Mouse (Mus musculus) common myeloid progenitor, adult 5-6 weeks (primary cell): ENCODE results near the gene Tchh. TPM values are rescaled to one million over a fixed set of nuclear protein-coding genes. Genes with fewer than 3 reads are reported as not detected.
"Not testable (repeated sequence)": the region's sequence is repeated elsewhere in the genome, so short reads cannot be mapped to it uniquely, and the experiment has no call there.

Experiments
- ATAC-seq: replicated peaks from 2 replicates; pipeline ENCODE4 v1.8.0; 2016; ENCODE audit warnings: low read depth, mild to moderate bottlenecking, moderate TSS enrichment, inconsistent platforms; ENCODE audit not compliant: poor library complexity, severe bottlenecking
- total RNA-seq: library from RNA; stranded (forward); fragments of 200-1000, 187-1606 nt; gene quantifications from 2 replicates; pipeline ENCODE4 v1.2.3, GENCODE M21; 2017

The Tchh gene
- 0.19 TPM in 1 of 2 replicates, not detected in the other for total RNA-seq

DNA sequence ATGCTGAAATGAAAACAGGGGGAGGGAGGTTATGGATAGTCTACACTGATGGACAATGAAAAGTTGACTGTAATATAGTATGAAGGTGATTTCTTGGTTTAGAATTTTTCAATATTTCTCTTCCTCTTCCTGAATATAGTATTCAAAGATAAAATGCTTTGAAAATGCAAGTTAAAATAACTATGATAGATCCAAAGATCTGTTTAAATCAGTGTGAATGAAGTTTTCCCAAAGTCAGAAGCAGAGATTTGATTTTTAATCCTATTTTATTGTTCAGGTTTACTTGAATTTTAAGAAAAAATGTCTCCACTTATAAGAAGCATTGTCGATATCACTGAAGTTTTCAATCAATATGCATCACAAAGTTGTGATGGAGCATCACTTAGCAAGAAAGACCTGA lies at the start of gene Tchh:
Gene Tchh (plus strand): TSS at position 301 of the 400 bp plus-strand sequence.
- no peak for ATAC-seq

GRCm38 (mm10) chr3:93393366-93393765 lies 48.8 kb upstream of the Tchh start, which contains the start of gene Rptn:
Rptn (plus strand) TSS chr3:93393699.
- ATAC-seq, result no peak

DNA sequence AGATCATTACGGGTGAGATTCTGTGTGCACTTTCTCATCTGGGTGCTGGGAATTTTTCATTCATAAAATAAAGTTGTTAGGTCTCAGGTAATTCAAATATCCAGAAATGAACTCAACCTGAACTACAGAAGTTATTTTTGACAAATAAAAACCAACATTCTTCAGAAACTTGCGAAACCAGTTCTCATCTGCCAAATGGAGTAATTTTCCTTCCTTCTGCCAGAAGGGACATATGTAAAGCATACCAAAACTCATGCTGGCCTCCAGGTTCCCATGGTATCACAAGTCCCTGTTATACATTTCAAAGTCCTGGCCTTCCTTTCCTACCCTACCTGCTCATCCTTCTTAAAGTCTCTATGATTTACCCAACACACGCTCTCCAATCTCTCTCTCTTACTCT lies 38.2 kb upstream of the Tchh start:
- no peak for ATAC-seq

- ATAC-seq, result peak; percentile 87
Observed at GRCm38 (mm10) chr3:93406992-93407391, 35.1 kb upstream of the Tchh start.

- ATAC-seq, result no peak
Observed at GRCm38 (mm10) chr3:93411905-93412304, 30.2 kb upstream of the Tchh start.

GRCm38 (mm10) chr3:93431673-93432072 lies 10.5 kb upstream of the Tchh start:
- no peak for ATAC-seq

GRCm38 (mm10) chr3:93443501-93444101 lies 1.5 kb downstream of the Tchh start:
- ATAC-seq, result peak; percentile 64

DNA sequence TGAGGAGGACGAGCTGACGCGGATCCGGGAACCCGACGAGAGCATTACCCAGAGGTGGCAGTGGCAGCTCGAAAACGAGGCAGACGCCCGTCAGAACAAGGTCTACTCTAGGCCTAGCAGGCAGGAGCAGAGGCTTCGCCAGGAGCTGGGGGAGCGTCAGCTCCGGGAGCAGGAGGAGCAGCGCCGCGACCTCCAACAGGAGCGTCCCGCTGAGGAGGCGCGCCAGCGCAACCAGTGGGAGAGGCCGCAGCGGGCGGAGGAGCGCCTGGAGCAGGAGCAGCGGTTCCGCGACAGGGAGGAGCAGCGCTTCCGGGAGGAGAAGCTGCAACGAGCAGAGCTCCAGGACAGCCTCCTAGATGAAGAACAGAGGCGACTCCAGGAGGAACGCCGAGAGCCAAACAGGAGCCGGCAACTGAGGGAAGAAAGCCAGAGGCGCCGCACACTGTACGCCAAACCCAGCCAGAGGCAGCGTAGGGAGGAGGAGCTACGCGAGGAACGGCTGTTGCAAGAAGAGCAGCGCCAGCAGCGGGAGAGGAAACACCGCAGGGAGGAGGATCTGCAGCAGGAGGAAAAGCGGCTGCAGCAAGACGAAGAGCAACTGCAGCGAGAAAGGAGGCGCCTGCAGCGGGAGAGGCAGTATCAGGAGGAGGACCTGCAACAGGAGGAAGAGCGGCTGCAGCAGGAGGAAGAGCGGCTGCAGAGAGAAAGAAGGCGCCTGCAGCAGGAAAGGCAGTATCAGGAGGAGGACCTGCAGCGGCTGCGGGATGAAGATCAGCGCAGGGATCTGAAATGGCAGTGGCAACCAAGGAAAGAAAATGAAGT lies 2.4 kb downstream of the Tchh start:
- peak; percentile 76 for ATAC-seq

DNA sequence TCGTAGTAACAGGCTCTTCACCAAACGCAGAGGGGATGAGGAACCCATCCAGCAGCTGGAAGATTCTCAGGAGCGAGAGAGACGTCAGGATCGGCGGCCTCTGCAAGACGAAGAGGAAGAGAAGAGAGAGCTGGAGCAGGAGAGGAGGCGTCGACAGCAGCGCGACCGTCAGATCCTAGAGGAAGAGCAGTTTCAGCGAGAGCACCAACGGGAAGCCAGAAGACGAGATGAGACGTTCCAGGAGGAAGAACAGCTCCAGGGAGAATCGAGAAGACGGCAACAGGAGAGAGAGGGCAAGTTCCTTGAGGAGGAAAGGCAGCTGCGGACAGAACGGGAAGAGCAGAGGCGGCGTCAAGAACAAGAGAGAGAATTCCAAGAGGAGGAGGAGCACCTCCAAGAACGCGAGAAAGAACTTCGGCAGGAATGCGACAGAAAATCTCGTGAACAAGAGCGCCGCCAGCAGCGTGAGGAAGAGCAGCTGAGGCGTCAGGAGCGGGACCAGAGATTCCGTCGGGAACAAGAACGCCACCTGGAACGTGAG lies 3.1 kb downstream of the Tchh start:
- ATAC-seq, result no peak

- ATAC-seq, result no peak
Observed at GRCm38 (mm10) chr3:93446128-93446755, 4.1 kb downstream of the Tchh start.

GRCm38 (mm10) chr3:93446756-93447137 lies 4.6 kb downstream of the Tchh start:
- ATAC-seq, result not testable (repeated sequence)

DNA sequence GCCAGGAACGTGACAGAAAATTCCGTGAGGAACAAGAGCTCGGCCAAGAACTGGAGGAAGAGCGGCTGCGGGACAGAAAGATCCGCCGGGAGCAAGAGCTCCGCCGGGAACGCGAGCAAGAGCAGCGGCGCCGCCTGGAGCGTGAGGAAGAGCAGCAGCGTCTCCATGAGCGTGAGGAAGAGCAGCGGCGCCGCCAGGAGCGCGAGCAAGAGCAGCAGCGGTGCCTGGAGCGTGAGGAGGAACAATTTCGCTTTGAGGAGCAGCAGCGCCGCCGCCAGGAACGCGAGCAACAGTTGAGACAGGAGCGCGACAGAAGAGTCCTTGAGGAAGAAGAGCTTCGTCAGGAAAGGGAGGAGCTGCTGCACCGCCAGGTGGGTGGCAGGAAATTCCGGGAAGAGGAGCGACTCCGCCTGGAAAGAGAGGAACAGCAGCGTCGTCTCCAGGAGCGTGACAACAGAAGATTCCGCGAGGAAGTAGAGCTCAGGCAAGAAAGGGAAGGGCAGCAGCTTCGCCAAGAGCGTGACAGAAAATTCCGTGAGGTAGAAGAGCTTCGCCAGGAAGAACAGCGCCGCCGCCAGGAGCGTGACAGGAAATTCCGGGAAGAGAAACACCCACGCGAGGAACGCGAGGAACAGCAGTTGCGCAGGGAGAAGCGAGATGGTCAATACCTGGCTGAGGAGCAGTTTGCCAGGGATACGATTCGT lies 5.2 kb downstream of the Tchh start:
- peak; percentile 52 for ATAC-seq

DNA sequence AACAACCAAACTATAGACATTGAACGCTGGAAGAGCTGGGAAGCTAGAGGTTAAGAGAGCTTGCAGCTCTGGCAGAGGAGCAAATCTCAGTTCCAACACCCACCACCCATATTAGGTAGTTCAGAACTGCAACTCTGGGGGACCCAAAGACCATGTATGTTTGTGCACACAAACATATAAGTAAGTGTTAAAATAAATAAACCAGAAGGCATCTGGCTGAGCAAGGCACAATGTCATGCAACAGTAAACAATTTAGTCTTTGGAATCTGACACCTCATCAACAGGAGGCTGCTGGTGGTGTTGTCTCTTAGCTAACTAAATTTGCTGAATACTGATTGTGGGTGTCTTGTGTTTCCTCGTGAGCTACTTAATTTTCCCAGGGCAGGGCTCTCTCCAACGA lies 24.4 kb downstream of the Tchh start:
- no peak for ATAC-seq

DNA sequence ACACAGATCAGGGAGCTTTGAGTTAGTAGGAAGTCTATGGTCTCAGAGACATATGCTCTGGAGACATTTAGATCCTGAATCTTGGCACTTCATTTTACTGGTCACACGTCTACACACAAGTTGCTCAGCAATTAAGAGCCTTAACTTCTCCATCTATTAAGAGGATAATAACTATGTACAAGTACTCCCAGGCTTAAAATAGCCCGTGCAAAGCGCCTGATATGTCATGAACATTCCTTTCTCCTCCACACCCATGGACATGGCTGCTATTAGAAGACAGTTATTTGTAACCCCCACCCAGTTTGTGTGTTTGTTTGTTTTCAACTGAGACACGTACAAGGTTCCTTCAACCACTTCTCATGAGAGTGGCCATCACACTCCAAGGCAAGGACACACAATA lies 25.0 kb downstream of the Tchh start:
- no peak for ATAC-seq

DNA sequence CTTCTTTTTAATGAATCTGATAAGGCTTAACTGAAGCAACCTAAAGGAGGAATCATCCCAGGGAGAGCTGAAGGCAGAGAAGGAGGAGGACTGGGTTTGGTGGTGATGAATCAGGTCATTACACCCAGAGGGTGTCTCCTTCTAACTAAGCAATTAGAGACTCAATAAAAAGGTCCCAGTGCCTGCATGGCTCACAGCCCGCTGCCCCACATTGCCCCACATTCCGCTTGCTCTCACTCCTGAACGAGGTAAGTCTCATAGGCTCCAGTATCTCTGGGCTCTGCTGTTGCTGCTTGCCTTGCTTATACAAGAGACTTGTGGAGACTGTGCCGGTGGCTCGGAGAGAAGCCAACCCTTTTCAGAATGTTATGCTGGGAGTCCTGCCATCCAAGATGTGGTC lies 26.4 kb downstream of the Tchh start, which contains the start of gene Tchhl1:
Gene Tchhl1 (plus strand): TSS at position 194 of the 400 bp plus-strand sequence.
- no peak for ATAC-seq

GRCm38 (mm10) chr3:93469629-93470028 lies 27.5 kb downstream of the Tchh start:
- no peak for ATAC-seq

DNA sequence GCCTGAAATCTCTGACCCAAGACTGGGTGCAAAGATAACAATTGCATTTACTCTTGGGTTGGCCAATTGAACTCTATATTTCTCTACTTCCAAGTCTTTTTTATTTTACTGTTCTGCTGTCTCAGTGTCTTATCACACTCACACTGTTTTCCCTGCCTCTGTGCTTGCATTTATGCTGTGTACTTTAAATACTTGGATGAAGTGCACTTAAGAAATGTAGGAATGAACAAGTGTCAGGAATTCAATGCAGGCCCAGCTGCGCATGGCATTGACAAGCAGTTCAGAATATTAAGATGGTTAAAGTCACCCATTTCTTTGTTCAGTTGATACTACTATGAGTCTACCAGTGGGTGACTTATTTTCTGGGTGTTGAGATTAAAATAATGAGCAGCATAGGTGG lies 37.9 kb downstream of the Tchh start:
- ATAC-seq, result no peak

GRCm38 (mm10) chr3:93481982-93482616 lies 40.0 kb downstream of the Tchh start:
- ATAC-seq, result no peak

DNA sequence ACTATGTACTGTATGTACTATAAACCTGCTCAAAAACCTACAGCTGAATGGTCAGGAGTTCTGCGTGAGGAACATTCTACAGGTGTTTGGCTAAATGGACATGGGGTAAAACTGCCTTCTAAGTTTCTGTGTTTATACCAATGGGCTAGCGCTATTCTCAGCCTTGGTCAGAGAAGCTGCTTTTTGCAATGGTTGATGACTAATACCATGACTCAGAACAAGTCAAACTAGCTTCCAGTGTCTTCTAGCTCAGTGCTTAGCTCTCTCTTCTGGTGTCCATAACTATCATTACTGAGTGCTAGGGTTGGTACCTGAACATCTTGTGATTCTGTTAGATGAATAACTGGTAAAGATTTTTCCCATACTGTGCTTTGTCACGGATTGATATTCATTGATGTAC lies 43.5 kb downstream of the Tchh start:
- no peak for ATAC-seq

- ATAC-seq, result no peak
Observed at GRCm38 (mm10) chr3:93488541-93488940, 46.4 kb downstream of the Tchh start.
